Mouse (Mus musculus) B cell, adult 2 months (primary cell): Measurements from ENCODE around the gene Xlr4c.
A peak's percentile ranks its signal among the peaks of the same experiment; 100 is the strongest.
"Not testable (repeated sequence)": the region's sequence is repeated elsewhere in the genome, so short reads cannot be mapped to it uniquely, and the experiment has no call there.

ENCODE experiments used
- DNase-seq, 2 experiments: peaks; one replicate each; pipeline ENCODE4 v3.0.0; 2022

Xlr4c gene

GRCm38 (mm10) chrX:73242821-73243325, at the start of gene Xlr4c:
Xlr4c (minus strand) TSS chrX:73243130.
- not testable (repeated sequence) for DNase-seq

- not testable (repeated sequence) for DNase-seq
These were observed 22.3 kb upstream of the Xlr4c start, which contains the start of gene Xlr3c for GRCm38 (mm10) chrX:73265270-73265669. Xlr3c (minus strand) TSS chrX:73265390.

GRCm38 (mm10) chrX:73262428-73262827, 19.5 kb upstream of the Xlr4c start:
- not testable (repeated sequence) for DNase-seq

GRCm38 (mm10) chrX:73229288-73229687, 13.6 kb downstream of the Xlr4c start:
- DNase-seq: no peak

GRCm38 (mm10) chrX:73228606-73229214, 14.2 kb downstream of the Xlr4c start:
- peak; percentile 69 to 70 for DNase-seq

GRCm38 (mm10) chrX:73227914-73228605, 14.9 kb downstream of the Xlr4c start, which contains the start of gene F8a:
F8a (plus strand) TSS chrX:73228291.
- DNase-seq: peak; percentile 81 to 83

GRCm38 (mm10) chrX:73225365-73225764, 17.6 kb downstream of the Xlr4c start:
- DNase-seq: no peak

GRCm38 (mm10) chrX:73213819-73214564, 28.9 kb downstream of the Xlr4c start, which contains the start of gene Xlr4b:
Xlr4b (plus strand) TSS chrX:73214333.
- DNase-seq: peak in 1 of 2 experiments; percentile 10

- not testable (repeated sequence) for DNase-seq
These were observed 51.0 kb downstream of the Xlr4c start, which contains the start of gene Xlr3b for GRCm38 (mm10) chrX:73191934-73192333. Xlr3b (plus strand) TSS chrX:73192207.
